Mouse (Mus musculus) bone marrow macrophage, adult 2 months (primary cell): ENCODE measurements around the gene Ptprg. TPM values are rescaled to one million over a fixed set of nuclear protein-coding genes. Genes with fewer than 3 reads are reported as not detected.

Experiments
- H3K27ac ChIP-seq: 2 replicates; pipeline ENCODE4 v1.5.1; 2012; ENCODE audit warnings: low read depth, low read length; ENCODE audit not compliant: insufficient read depth
- H3K4me1 ChIP-seq: 2 replicates; pipeline ENCODE4 v1.6.1; 2012; ENCODE audit warnings: low read length; ENCODE audit not compliant: control insufficient read depth, insufficient read depth
- H3K4me3 ChIP-seq: 2 replicates; pipeline ENCODE4 v1.5.1; 2012; ENCODE audit warnings: mild to moderate bottlenecking, low read length, moderate library complexity; ENCODE audit not compliant: insufficient read depth
- CTCF ChIP-seq: IDR thresholded peaks from 2 replicates; pipeline ENCODE4 v1.5.1; 2012; ENCODE audit warnings: low read depth, mild to moderate bottlenecking, low read length, moderate library complexity
- POLR2A ChIP-seq: IDR thresholded peaks from 2 replicates; pipeline ENCODE4 v1.6.1; 2012; ENCODE audit warnings: mild to moderate bottlenecking, low read depth, low read length, borderline replicate concordance
- polyA plus RNA-seq: library from polyadenylated mRNA; stranded (reverse); fragments of >200 nt; gene quantifications from 2 replicates; pipeline ENCODE4 v1.2.4, GENCODE M21; 2012; ENCODE audit not compliant: missing spikeins, insufficient read depth, insufficient read length

Ptprg gene
- polyA plus RNA-seq, 1 experiment = 0.76 TPM

- Histone ChIP-seq H3K4me3 (no peak overlapping the region), H3K4me1 (no peaks in the 10 kb centered on the region), H3K27ac (no peak overlapping the region)
- no peak for TF ChIP-seq CTCF
- no peak for TF ChIP-seq POLR2A
These were observed 10.3 kb downstream of the Ptprg start for GRCm38 (mm10) chr14:11563656-11564055.

GRCm38 (mm10) chr14:11564456-11564855, 11.1 kb downstream of the Ptprg start:
- H3K27ac ChIP-seq = no peak overlapping the region
- no peaks in the 10 kb centered on the region for H3K4me1 ChIP-seq
- no peak overlapping the region for H3K4me3 ChIP-seq
- TF ChIP-seq CTCF (no peak), POLR2A (no peak)

GRCm38 (mm10) chr14:11565283-11565682, 12.0 kb downstream of the Ptprg start:
- no peak overlapping the region for H3K4me3 ChIP-seq
- H3K4me1 ChIP-seq = no peaks in the 10 kb centered on the region
- TF ChIP-seq CTCF = no peak
- no peak for TF ChIP-seq POLR2A

GRCm38 (mm10) chr14:11569734-11570133, 16.4 kb downstream of the Ptprg start:
- Histone ChIP-seq H3K4me3 (no peak overlapping the region), H3K4me1 (no peaks in the 10 kb centered on the region), H3K27ac (no peak overlapping the region)
- no peak for TF ChIP-seq CTCF
- no peak for TF ChIP-seq POLR2A

More at GRCm38 (mm10) chr14:11565283-11565682, 12.0 kb downstream of the Ptprg start:
- no peak overlapping the region for H3K27ac ChIP-seq

- Histone ChIP-seq H3K4me3 (no peak overlapping the region), H3K27ac (no peak overlapping the region), H3K4me1 (no peaks in the 10 kb centered on the region)
- TF ChIP-seq CTCF (no peak), POLR2A (no peak)
These were observed 18.5 kb downstream of the Ptprg start for GRCm38 (mm10) chr14:11571766-11572394.

GRCm38 (mm10) chr14:11572395-11572784, 19.1 kb downstream of the Ptprg start:
- Histone ChIP-seq H3K4me3 (no peak overlapping the region), H3K27ac (no peak overlapping the region), H3K4me1 (no peaks in the 10 kb centered on the region)
- TF ChIP-seq POLR2A = no peak
- TF ChIP-seq CTCF = no peak

GRCm38 (mm10) chr14:11573710-11574109, 20.4 kb downstream of the Ptprg start:
- H3K27ac ChIP-seq = no peak overlapping the region
- no peak overlapping the region for H3K4me3 ChIP-seq
- no peaks in the 10 kb centered on the region for H3K4me1 ChIP-seq
- TF ChIP-seq POLR2A (no peak), CTCF (no peak)

- no peak overlapping the region for H3K27ac ChIP-seq
- H3K4me1 ChIP-seq = no peaks in the 10 kb centered on the region
- H3K4me3 ChIP-seq = no peak overlapping the region
- TF ChIP-seq POLR2A (no peak), CTCF (no peak)
These were observed 24.1 kb downstream of the Ptprg start for GRCm38 (mm10) chr14:11577276-11577909.

GRCm38 (mm10) chr14:11577910-11578309, 24.6 kb downstream of the Ptprg start:
- no peaks in the 10 kb centered on the region for H3K4me1 ChIP-seq
- H3K4me3 ChIP-seq = no peak overlapping the region
- no peak for TF ChIP-seq POLR2A
- no peak for TF ChIP-seq CTCF
- no peak overlapping the region for H3K27ac ChIP-seq

GRCm38 (mm10) chr14:11578492-11578967, 25.2 kb downstream of the Ptprg start:
- Histone ChIP-seq H3K4me1 (no peaks in the 10 kb centered on the region), H3K4me3 (no peak overlapping the region), H3K27ac (no peak overlapping the region)
- TF ChIP-seq POLR2A (no peak), CTCF (no peak)
